Mouse (Mus musculus) stomach, embryonic 14.5 days (tissue): ENCODE measurements at regions not wholly inside any gene's neighbourhood (a gene's known extent, or its start where the extent isn't known, plus 50 kb on each side); places are given as distances from the start of the nearest gene placed in this dataset.
A peak's percentile ranks its signal among the peaks of the same experiment; 100 is the strongest.

ENCODE experiments used
- ATAC-seq: fragments of 200-750 bp; cut with Nextera tagmentation; 2 replicates; pipeline ENCODE4 v1.8.0; 2017; ENCODE audit warnings: low read depth, moderate TSS enrichment; ENCODE audit not compliant: insufficient number of reproducible peaks, insufficient read depth, low FRiP score
- H3K27ac ChIP-seq: fragments of 300-500 bp; sonication (generic); 2 replicates; pipeline ENCODE4 v1.5.1; 2014; ENCODE audit warnings: mild to moderate bottlenecking, low read length, moderate library complexity, mixed read lengths
- H3K27me3 ChIP-seq: fragments of 300-500 bp; sonication (generic); 2 replicates; pipeline ENCODE4 v1.6.1; 2014; ENCODE audit warnings: low read length, control low read depth, mixed read lengths; ENCODE audit not compliant: control insufficient read depth, insufficient read depth
- H3K36me3 ChIP-seq: fragments of 300-500 bp; sonication (generic); 2 replicates; pipeline ENCODE4 v1.6.1; 2014; ENCODE audit warnings: mild to moderate bottlenecking, control low read depth, low read length, moderate library complexity, mixed read lengths; ENCODE audit not compliant: control insufficient read depth, insufficient read depth
- H3K4me1 ChIP-seq: fragments of 300-500 bp; sonication (generic); 2 replicates; pipeline ENCODE4 v1.6.1; 2014; ENCODE audit warnings: low read length, control low read depth, mixed read lengths; ENCODE audit not compliant: control insufficient read depth, insufficient read depth
- H3K4me2 ChIP-seq: fragments of 300-500 bp; sonication (generic); replicated peaks from 2 replicates; pipeline ENCODE4 v1.6.1; 2014; ENCODE audit warnings: low read depth, low read length, control low read depth
- H3K4me3 ChIP-seq: fragments of 300-500 bp; sonication (generic); 2 replicates; pipeline ENCODE4 v1.5.1; 2014; ENCODE audit warnings: low read depth, low read length, control low read depth
- H3K9ac ChIP-seq: fragments of 300-500 bp; sonication (generic); replicated peaks from 2 replicates; pipeline ENCODE4 v1.6.1; 2014; ENCODE audit warnings: low read depth, mild to moderate bottlenecking, control low read depth, low read length, moderate library complexity, mixed read lengths
- H3K9me3 ChIP-seq: fragments of 300-500 bp; sonication (generic); 2 replicates; pipeline ENCODE4 v1.6.1; 2016; ENCODE audit warnings: low read depth, low read length, control low read depth; ENCODE audit not compliant: control insufficient read depth
- WGBS: fragments of 180-500 bp; shearing (Covaris S2); extraction: QIAGEN DNeasy Blood & Tissue Kit; methylation state at CpG from one replicate; pipeline ENCODE4 v1.1.7; 2014; 5-methylcytosine and 5-hydroxymethylcytosine counted together

- Histone ChIP-seq H3K36me3 (no peaks in the 10 kb centered on the region), H3K27me3 (no peaks in the 10 kb centered on the region), H3K4me2 (no peak overlapping the region), H3K9ac (no peak overlapping the region), H3K4me3 (no peak overlapping the region), H3K9me3 (no peaks in the 10 kb centered on the region), H3K4me1 (no peaks in the 10 kb centered on the region), H3K27ac (no peak overlapping the region)
- ATAC-seq, result no peak
- WGBS, result 78% methylated on average over 3 of the region's 3 CpGs
These were observed 156.0 kb upstream of the Rgs1 start for GRCm38 (mm10) chr1:144405031-144405430.

DNA sequence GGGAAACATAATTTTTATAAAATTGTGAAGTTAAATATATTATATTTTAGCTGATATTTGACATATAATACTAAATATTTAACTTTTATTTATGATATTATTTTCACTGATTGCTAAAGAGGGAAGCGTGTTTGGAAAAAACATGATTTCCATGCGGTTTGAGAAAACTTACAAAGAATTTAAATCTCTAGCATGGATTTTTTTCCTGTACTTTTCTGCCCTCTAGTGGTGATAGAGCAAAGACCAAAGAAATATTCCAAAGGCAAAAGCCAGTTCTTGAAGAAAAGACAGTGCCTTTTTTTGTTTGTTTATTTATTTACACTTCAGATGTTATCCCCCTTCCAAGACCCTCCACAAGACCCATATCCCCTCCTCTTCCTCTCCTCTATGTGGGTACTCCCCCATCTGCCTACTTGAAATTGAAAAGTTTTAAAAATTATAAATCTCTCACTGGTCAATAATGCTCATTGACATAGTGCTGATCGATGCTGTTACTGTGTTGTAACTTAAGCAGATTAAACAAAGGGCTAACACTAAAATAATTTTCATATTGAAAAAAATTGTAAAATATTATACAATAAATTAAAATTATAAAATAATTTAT, 131.1 kb upstream of the Rgs1 start:
- ATAC-seq, result no peak
- WGBS, result 50% methylated on average over 3 of the region's 3 CpGs
- Histone ChIP-seq H3K4me3 (no peak overlapping the region), H3K27me3 (no peaks in the 10 kb centered on the region), H3K36me3 (no peaks in the 10 kb centered on the region), H3K9ac (no peak overlapping the region), H3K4me1 (no peaks in the 10 kb centered on the region), H3K9me3 (no peaks in the 10 kb centered on the region), H3K4me2 (no peak overlapping the region), H3K27ac (no peak overlapping the region)

GRCm38 (mm10) chr1:144374121-144374520, 125.1 kb upstream of the Rgs1 start:
- ATAC-seq, result no peak
- Histone ChIP-seq H3K27ac (no peak overlapping the region), H3K27me3 (no peaks in the 10 kb centered on the region), H3K9ac (no peak overlapping the region), H3K9me3 (no peaks in the 10 kb centered on the region), H3K4me3 (no peak overlapping the region), H3K36me3 (no peaks in the 10 kb centered on the region), H3K4me2 (no peak overlapping the region), H3K4me1 (no peaks in the 10 kb centered on the region)

DNA sequence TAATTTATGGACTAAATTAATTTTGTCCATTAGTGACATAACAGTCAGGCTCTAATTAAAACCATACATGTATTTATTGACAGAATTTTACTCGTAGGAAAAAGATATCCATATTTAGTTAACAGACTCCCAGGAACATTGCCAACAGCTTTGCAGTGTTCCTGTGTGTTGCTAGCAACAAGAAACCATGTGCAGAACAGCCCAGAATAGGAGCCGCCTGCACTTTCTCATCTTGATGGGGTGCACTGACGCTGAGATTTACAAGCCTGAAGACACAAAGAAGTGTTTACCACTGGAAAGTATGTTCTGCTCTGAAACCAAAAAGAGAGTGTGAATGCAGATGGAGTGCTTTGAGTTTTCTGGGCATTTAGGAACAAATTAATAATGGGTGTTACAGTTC, 118.5 kb upstream of the Rgs1 start:
- no peak overlapping the region for H3K9ac ChIP-seq
- H3K27ac ChIP-seq, result no peak overlapping the region
- H3K36me3 ChIP-seq, result no peaks in the 10 kb centered on the region
- H3K4me2 ChIP-seq, result no peak overlapping the region
- H3K4me1 ChIP-seq, result no peaks in the 10 kb centered on the region
- ATAC-seq, result peak; percentile 80; the same call in 1 of the 2 replicates
- H3K9me3 ChIP-seq, result no peaks in the 10 kb centered on the region
- WGBS, result 31% methylated on average over 3 of the region's 3 CpGs
- H3K4me3 ChIP-seq, result no peak overlapping the region
- H3K27me3 ChIP-seq, result no peaks in the 10 kb centered on the region

- H3K27me3 ChIP-seq, result no peaks in the 10 kb centered on the region
- H3K4me3 ChIP-seq, result no peak overlapping the region
- no peak overlapping the region for H3K27ac ChIP-seq
- no peaks in the 10 kb centered on the region for H3K4me1 ChIP-seq
- H3K36me3 ChIP-seq, result no peaks in the 10 kb centered on the region
- no peak overlapping the region for H3K9ac ChIP-seq
- no peak for ATAC-seq
- no peak overlapping the region for H3K4me2 ChIP-seq
- H3K9me3 ChIP-seq, result no peaks in the 10 kb centered on the region
- WGBS, result 89% methylated on average over 4 of the region's 4 CpGs
These were observed 106.7 kb upstream of the Rgs1 start for GRCm38 (mm10) chr1:144355560-144356310.

- no peaks in the 10 kb centered on the region for H3K36me3 ChIP-seq
- WGBS, result 73% methylated on average over 3 of the region's 3 CpGs
- no peak for ATAC-seq
These were observed 106.0 kb upstream of the Rgs1 start for GRCm38 (mm10) chr1:144355041-144355440.

DNA sequence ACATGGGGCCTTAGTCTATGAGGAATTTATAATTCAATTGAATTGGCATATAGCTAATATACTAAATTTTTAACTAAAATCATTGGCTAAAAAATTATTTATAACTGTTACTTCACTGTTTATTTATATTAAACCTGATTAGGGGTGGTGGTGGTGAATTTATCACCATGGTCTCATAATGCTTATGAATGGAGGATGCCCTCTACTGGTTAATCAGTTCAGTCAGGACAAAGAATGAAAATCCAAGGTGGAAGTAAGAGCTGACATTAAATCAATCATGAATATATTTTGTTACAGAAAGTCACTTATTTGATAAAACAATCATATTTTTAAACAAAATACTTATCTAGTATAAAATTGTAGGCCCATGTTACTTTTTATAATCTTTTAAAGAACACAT, 104.3 kb upstream of the Rgs1 start:
- no peaks in the 10 kb centered on the region for H3K9me3 ChIP-seq
- H3K4me2 ChIP-seq, result no peak overlapping the region
- ATAC-seq, result no peak
- H3K4me3 ChIP-seq, result no peak overlapping the region
- no peaks in the 10 kb centered on the region for H3K4me1 ChIP-seq
- H3K36me3 ChIP-seq, result no peaks in the 10 kb centered on the region
- H3K27me3 ChIP-seq, result no peaks in the 10 kb centered on the region
- H3K9ac ChIP-seq, result no peak overlapping the region
- H3K27ac ChIP-seq, result no peak overlapping the region

More at GRCm38 (mm10) chr1:144355041-144355440, 106.0 kb upstream of the Rgs1 start:
- H3K4me2 ChIP-seq, result no peak overlapping the region
- no peak overlapping the region for H3K4me3 ChIP-seq
- no peaks in the 10 kb centered on the region for H3K4me1 ChIP-seq
- H3K27me3 ChIP-seq, result no peaks in the 10 kb centered on the region
- H3K9ac ChIP-seq, result no peak overlapping the region
- no peaks in the 10 kb centered on the region for H3K9me3 ChIP-seq
- H3K27ac ChIP-seq, result no peak overlapping the region

- Histone ChIP-seq H3K27me3 (no peaks in the 10 kb centered on the region), H3K4me2 (no peak overlapping the region), H3K4me1 (no peaks in the 10 kb centered on the region), H3K9me3 (no peaks in the 10 kb centered on the region), H3K4me3 (no peak overlapping the region), H3K9ac (no peak overlapping the region), H3K27ac (no peak overlapping the region), H3K36me3 (no peaks in the 10 kb centered on the region)
- 92% methylated on average over 1 of the region's 1 CpGs for WGBS
- no peak for ATAC-seq
These were observed 94.8 kb upstream of the Rgs1 start for GRCm38 (mm10) chr1:144343820-144344219.

- Histone ChIP-seq H3K9me3 (no peaks in the 10 kb centered on the region), H3K36me3 (no peaks in the 10 kb centered on the region), H3K4me2 (no peak overlapping the region), H3K27ac (no peak overlapping the region), H3K9ac (no peak overlapping the region), H3K4me1 (no peaks in the 10 kb centered on the region), H3K4me3 (no peak overlapping the region), H3K27me3 (no peaks in the 10 kb centered on the region)
- ATAC-seq, result no peak
- 57% methylated on average over 5 of the region's 5 CpGs for WGBS
These were observed 94.3 kb upstream of the Rgs1 start for GRCm38 (mm10) chr1:144343299-144343698.
